Mouse (Mus musculus) kidney, postnatal 10 days (tissue): ENCODE measurements around the gene Tiam1.

Source experiments
- DNase-seq: peaks from one replicate; pipeline ENCODE4 v3.0.0; 2021; ENCODE audit warnings: mixed read lengths

Gene Tiam1

DNA sequence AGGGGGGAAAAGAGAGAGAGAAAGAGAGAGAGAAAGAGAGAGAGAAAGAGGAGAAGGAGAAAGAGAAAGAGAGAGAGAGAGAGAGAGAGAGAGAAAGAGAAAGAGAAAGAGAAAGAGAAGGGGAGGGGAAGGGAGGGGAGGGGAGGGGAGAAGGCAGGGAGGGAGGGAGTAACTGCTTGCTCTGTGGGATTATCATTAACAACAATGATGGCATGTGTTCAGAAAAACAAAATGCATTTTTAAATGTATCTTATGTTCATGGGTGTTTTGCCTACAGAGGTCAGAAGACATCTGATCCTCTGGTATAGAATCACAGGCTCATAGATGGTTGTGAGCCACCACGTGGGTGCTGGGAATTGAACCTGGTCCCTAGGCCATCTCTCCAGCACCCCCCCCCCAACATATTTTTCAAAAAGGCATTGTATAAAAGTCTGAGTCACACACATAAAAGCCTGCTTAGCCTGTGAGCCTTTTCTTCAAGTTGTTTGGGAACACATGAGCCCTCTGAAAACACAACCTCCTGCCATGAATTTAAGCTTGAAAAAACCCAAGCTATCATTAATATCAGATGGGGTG lies 237.8 kb downstream of the Tiam1 start:
- DNase-seq, result no peak

DNA sequence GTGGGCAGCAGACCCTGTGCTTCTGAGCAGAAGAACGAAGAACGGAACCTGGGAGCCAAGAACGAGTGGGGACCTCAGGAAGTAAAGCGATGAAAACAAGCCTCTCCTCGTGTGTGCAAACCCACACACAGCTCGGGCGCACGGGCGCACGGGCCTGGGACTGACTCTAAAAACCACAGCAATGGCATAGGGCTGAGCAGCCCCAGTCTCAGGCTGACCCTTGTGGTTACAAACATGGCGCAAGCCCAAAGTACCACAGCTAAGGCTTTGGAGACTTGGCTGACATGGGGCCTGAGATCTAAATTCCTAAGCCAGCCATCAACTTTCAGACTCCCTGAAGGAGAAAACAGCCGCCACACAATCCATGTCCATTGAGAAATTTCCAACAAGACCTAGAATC lies 239.4 kb downstream of the Tiam1 start:
- no peak for DNase-seq

DNA sequence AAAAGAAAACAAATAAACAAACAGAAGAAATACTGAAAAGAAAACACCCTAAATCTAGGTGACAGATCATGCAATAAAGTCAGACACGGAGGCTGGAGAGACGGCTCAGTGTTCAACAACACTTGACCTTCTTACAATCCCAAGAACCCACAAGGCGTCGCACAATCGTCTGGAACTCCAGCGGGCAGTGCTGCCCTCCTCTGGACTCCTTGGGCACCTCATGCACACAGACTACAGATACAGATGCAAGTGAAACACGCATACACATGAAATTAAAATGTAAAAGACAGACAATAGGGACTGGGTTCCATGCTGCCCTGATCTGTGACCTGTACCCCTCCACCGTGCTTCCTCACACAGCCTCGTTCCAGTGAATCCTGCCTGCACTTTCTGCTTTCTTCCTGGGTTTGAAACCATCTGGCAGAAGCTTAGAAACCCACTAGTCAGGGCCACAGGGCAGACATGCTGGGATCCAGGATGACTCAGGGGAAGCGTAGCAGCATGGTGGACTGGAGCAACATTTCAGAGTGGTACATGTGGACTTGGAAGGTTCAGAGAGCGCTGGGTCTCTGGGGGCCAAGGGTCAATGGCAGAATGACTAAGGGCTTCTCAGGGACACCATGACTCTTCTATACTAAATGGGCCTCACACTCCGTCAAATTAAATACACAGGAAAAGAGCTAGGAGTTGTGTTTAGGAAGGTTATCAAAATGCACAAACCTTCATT lies 240.8 kb downstream of the Tiam1 start:
- no peak for DNase-seq

DNA sequence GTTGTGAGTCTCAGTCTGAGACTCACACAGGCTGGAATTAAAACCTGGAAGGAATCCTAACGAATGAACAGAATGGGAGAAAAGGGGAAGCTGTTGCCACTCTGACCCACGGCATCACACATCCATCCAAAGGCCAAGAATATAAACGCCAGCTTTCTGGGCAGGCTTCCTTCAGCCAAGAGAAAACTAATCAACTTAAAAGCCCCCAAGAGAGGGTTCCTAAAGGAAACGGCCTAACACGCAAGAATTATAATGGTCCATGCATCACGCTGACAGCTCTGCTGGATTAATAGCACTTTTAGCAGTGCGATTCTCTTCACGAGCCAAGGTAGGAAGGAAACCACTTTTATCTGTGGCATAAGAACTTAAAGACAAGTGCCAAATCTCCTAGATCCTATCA lies 242.9 kb downstream of the Tiam1 start:
- peak; percentile 27 for DNase-seq

DNA sequence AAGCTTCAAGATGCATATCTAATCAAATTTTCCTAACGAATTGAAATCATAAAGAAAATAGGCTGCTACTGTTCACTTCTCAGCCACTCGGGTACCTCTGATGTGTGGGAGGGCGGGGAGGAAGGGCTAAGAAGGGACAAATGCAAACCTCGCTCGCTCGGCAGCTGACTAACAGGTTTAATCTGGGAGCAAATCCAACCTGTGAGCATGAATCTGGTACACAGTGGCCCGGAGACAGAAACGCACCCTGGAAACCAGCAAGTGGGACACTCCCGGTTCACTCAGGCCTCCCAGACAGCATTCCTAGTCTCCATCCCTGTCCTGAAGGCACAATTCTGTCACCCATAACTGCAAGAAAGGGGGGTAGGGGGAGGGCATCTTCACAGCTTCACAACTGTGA lies 244.4 kb downstream of the Tiam1 start:
- no peak for DNase-seq

DNA sequence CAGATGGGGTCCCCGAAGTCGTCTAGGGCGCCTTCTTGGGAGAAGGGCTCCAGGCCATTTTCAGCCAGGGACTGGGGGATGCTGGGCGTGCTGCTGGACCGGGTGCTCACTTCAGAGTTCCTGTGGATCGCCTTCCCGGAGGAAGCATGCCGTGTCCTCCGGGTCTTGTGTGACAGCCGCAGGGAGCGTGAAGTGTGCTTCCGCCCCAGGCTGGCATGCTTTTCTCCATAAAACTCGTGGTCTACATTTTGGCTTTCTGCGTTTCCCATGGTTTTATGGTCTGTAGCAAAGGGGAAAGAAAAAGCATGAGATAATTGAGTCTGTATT lies 245.3 kb downstream of the Tiam1 start:
- DNase-seq, result no peak

DNA sequence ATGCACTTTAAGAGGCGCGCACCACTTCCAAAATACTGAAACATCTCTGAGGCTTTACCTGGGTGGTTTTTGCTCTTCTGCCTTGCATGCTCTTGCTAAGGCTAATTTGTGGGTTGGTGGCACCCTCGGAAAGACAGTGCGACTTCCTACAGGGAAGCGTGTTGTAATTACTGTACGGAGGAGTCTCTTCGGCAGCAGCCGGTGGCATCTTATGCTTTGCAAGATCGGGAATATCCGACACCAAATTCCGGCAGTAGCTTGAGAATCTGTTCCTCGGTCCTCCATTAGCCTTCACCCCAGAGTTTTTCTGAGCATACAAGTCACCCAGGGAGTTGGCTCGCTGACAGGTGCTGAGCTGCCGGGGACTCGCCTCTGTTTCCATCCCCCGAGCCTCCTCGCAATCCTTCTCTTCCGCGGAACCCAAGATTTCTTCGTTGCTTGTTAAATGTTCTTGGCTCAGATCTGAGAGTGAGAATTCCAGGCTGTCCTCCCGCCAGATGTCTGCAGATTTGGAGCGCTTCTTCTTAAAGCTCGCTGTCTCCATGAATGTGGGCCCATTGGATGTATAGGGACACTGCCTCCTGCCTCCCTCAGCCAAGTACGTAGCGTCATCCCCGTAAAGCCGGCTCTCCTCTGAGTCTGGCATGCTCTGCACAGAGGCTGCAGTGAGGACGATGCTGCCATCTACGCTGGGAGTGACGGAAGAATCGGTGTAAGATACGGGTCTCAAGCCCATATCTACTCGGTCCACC lies 245.8 kb downstream of the Tiam1 start:
- no peak for DNase-seq

DNA sequence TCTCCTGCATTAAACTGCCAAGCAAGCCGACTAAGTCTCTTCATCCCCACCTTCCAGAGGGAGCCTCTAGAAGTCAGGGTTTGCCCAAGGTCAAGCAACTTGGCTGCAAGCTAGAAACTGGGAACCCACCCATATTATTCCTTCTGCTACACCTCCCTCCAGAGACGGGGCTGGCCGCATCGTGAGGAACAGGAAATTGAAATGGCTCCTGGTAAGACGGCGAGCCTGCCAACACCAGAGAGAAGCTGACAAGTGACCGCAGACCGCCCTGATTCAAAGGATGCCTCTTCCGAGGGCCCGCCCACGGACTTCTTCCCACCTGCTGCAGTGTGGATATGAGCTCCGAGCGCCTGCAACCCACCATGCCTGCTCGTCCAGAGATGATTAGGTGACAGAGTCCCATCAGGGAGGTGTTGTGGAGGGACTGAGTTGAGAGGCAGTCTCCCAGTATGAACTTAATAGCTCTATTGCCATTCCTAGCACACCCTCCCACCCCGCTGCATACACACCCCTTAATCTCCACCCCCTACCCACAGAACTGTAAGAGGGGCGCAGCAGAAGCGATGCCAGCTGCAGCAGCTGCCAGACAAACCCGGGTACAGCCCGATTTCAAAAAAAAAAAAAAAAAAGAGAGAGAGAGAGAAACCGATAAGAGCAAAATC lies 246.6 kb downstream of the Tiam1 start:
- DNase-seq, result peak; percentile 25

DNA sequence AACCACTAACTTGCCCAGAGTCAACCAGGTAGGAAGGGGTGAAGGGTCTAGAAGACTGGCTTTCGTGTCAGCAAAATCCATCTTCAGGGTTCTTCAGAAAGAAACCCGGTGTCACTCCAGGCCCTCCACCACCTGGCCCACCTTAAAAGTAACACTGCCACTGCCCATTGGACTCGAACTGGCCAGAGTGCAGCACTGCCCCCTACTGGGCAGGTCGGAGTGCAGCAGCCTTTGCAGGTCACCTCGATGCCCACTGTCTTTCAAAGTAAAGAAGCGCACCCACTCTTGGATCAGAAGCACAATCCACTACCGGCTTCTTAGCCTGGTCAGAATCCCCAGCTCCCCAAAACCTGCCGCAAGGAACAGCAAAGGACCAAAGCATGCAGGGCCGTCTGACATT lies 247.2 kb downstream of the Tiam1 start:
- DNase-seq, result no peak

DNA sequence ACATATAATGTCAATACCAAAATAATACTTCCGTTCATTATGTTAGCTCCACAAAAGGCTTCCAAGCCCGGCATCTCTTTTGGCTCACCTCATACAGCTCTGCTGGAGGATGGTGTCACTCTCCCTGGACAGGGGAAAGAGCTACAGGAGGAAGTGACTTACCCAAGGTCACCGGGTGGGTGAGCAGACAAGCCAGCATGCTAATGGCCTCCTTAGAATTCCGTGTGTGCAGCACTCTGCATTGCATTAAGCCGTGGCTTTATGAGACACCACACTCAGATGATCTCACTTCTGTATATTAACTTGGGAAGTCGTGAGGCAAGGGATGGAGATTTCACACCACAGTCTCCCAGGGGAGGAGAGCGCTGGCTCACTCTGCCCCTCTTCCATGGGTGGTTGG lies 248.3 kb downstream of the Tiam1 start:
- DNase-seq, result no peak

DNA sequence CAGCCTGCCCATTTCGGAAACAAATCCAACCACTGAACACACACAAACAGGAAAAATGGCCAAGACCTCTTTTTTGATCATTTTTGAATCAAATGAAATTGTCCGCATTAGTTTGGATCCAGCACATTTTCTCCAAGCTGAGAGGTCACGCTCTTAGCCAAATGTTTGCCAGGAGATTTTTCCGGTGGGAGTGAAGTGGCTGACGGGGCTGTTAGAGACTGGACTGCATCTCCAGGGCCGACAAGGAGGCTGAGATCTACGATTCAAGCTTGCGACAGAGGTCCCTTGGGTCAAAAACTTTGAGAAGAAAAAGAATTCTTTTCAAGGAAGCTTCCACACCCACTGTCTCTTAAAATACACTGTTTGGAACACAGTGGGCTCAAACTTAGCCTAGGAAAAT lies 248.8 kb downstream of the Tiam1 start:
- peak; percentile 44 for DNase-seq

DNA sequence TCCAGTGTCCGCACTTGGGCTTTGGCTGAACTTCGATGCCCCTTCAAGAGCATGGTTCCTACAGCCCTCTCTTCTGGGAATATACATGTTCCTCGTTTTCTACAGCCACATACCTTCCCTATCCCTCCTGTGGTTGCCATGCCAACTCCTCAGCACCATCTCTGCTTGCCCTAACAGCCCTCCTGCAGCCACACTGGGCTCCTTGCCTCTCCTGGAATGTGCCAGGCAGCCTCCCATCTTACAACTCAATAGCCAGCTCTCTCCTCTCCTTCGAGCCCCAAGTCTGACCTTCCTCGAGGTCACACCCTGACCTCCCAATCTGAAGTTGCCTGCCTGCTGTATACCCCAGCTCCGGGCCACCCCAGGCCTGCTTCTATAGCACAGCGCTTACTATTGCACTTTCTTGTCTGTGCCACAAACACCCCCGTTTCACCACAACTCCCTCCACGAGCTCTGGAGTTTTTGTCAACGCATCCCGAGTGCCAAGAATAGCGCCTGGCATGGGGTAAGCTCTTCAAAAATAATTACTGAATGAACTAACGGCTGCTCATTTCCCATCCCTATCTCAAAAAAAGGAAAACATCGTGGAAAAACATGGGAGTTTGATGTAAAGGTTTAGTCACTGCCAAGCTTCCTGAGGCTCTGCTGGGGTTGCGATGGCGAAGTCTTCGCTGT lies 252.9 kb downstream of the Tiam1 start:
- no peak for DNase-seq

DNA sequence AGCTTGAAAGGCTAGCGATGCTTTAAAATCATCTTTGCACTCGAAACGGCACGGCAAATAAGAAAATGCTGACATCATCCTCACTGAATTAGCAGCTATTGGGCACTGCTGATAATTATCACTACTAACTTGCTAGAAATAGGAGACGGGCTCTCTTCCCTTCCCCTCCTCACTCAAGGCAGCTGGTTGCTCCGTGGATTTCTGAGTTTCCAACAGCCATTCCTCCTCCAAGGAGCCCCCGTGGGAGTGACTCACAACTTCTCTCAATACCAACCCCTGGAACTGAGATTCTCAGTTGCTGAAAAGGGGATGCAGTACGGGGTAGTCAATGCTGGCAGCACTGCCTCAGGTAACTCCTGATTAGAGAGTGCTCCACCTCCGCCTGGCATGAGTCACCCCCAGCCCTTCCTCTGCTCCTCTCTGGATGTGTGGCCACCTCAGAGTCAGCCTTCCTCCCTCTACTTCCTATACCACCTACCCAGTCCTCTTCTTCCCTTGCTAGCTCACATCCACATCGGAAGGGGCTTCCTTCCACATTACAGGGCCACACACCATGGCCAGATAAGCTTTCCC lies 253.6 kb downstream of the Tiam1 start:
- no peak for DNase-seq

DNA sequence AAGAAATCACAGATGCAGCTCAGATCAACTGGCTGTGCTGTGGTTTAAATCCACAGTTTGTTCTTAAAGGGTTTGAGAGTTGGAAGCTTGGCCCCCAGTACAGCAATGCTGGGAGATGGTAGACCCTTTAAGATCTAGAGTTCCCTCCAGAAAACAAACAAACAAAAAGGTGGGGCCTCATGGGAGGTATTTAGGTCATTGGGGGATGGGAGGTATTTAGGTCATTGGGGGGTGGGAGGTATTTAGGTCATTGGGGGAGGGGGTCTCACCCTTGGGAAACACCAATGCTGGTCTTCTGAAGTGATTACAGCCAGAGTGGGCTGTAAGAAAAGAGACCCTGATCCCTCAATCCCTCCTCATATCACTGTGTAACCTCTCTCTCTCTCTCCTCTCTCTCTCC lies 257.0 kb downstream of the Tiam1 start:
- DNase-seq, result no peak

DNA sequence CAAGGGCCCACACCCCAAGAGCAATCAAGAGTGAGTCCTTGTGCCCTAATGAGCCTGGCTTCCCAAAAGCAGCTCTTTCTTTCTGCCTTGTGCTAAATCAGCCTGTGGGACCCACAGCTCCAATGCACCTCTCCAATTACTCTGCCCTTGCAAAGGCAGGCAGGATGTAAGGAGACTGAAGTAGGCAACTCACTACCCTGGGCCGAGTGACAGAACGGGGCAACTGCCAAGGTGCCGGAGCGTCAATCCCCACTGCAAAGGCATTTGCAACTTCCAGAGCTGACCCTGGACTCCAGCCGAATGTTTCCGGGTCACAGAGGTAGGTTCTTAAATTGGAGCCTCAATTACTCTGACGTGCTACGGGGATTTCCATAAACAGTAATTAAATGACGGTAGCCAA lies 257.9 kb downstream of the Tiam1 start:
- DNase-seq, result no peak

DNA sequence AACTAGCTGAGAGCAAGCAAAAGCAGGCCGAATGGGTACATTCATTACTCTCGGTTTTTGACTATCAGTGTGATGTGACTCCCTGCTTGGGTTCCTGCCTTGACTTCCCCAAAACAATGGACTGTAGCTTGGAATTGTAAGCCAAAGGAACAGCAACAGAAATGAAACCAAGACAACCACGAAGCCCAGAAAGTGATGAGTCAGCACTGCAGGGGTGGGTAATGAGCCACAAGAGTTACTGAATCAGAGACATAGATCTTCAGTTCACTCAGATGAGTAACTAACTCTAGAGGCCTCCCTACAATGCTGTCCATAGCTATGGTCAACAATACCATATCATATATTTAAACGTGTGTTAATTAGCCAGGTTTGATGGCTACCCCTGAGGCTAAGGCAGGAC lies 259.7 kb downstream of the Tiam1 start:
- no peak for DNase-seq

DNA sequence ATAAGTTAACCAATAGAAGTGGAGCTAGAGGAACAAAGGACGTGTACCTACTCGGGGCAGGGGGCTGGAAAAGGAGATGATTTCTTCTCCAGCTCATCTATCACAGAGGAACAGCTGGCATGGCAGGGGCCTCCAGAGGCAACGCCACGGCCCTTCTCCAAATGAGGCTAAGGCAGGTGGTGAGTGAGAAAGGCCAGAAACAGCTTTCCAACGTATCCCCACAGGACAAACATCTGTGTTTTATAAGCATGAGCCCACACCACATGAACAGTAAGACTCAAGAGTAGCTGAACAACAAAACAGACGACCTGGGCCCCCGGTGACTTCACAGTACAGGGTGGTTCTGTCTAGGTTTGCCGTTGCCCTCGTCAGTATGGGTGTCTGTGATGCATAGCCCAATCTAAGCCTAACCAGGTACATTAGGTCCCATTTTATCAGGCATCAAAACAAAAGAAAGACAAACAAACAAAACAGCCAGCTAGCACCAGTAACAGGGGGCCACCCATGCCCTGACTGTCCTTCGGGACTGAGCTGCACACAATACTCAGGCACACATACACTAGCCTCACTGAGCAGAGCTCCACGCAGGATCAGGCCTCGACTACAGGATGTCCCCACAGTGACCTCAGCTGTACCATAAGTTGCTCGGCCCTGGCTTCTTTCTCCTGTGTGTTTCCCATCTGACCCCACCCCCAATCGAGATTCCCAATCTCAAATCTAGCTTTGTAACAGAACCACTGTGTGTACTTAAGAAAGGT lies 260.9 kb downstream of the Tiam1 start:
- DNase-seq, result no peak

DNA sequence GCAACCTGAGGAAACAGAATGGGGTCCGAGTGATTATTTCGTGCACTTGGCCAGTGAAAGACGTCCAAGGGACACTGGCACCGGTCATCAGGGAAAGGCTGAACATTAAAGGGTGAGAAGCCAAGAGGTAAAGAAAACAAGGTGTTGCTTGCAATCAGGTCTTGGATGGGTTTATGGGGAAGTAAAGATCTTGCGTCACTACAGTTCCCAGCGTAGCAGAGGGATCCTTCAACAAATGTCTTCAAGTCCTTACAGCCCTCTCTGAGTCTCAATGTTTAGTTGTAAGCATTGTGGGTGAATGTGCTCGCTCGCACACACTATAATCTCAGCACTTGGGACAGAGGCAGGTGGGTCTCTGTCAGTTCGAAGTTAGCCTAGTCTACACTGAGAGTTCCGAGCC lies 266.4 kb downstream of the Tiam1 start:
- DNase-seq, result no peak

DNA sequence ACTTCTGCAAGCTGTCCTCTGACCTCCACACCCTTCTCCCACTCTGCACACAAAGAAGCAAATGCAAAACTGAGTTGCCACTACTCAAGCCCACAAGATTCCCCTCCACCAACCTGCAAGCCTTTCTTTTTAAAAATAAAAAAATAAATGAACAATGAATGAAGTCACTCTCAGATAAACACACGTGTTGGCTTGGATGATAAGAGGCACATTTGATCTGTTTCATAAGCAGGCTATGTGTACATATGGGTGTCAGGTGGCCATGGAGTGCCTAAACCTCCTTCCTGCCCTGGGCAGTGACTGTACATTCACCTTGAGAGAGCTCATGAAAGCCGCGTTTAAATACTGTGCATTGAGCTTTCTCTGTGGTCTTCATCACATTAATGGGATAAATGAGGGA lies 267.5 kb downstream of the Tiam1 start:
- DNase-seq, result no peak

DNA sequence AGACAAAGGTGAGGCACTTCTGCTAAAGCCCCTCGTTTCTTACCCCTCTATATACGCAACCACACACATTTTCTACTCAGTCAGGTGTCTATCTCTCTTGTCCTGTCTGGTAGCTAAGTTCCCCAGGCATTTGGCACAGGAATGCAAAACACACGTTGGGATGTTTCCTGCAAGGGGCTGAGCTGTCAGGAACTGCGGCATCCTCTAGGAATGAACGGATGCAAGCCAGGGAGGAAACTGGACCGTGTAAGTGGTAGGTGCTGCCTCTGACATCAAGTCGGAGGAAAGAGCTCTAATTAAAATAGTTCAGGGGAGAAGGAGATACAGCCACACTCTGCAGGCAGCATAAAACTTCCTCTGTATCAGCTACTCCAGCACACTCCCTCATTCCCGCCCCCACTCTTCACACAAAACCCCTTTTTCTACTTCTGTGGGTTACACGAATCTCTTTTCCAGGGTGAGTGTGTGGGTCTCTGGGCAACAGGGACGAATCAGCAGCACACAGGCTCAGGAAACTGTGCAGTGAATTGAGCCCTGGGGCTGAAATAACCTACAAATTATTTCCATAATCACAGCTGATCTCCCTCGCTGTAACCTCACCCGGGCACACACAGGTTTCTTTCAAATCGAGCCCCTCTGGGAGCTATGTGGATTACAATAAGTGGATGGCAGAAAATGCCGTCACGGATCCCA lies 269.4 kb downstream of the Tiam1 start:
- DNase-seq, result peak; percentile 29
